Mouse (Mus musculus) lung, postnatal 0 days (tissue): ENCODE data around the gene Erich2. TPM values are rescaled to one million over a fixed set of nuclear protein-coding genes. Genes with fewer than 3 reads are reported as not detected.

Experiments
- ATAC-seq: fragments of 200-750 bp; cut with Nextera tagmentation; 2 replicates; pipeline ENCODE4 v1.8.0; 2017; ENCODE audit warnings: moderate library complexity
- DNase-seq: peaks from one replicate; pipeline ENCODE4 v3.0.0-alpha.2; 2016; ENCODE audit warnings: low spot score
- H3K27ac ChIP-seq: fragments of 300-500 bp; sonication (generic); 2 replicates; pipeline ENCODE4 v1.5.1; 2014; ENCODE audit warnings: antibody characterized with exemption, mild to moderate bottlenecking, low read length, mixed read lengths
- H3K27me3 ChIP-seq: fragments of 300-500 bp; sonication (generic); replicated peaks from 2 replicates; pipeline ENCODE4 v1.6.1; 2014; ENCODE audit warnings: low read length, mixed read lengths; ENCODE audit not compliant: insufficient read depth
- H3K36me3 ChIP-seq: fragments of 300-500 bp; sonication (generic); 2 replicates; pipeline ENCODE4 v1.6.1; 2014; ENCODE audit warnings: low read length, mixed read lengths; ENCODE audit not compliant: insufficient read depth
- H3K4me1 ChIP-seq: fragments of 300-500 bp; sonication (generic); 2 replicates; pipeline ENCODE4 v1.6.1; 2014; ENCODE audit warnings: antibody characterized with exemption, low read depth, low read length, mixed read lengths; ENCODE audit not compliant: insufficient read depth
- H3K4me2 ChIP-seq: fragments of 300-500 bp; sonication (generic); replicated peaks from 2 replicates; pipeline ENCODE4 v1.6.1; 2014; ENCODE audit warnings: low read depth, mild to moderate bottlenecking, low read length, moderate library complexity, mixed read lengths
- H3K4me3 ChIP-seq: fragments of 300-500 bp; sonication (generic); 2 replicates; pipeline ENCODE4 v1.5.1; 2014; ENCODE audit warnings: low read depth, low read length
- H3K9ac ChIP-seq: fragments of 300-500 bp; sonication (generic); replicated peaks from 2 replicates; pipeline ENCODE4 v1.6.1; 2014; ENCODE audit warnings: low read depth, mild to moderate bottlenecking
- H3K9me3 ChIP-seq: fragments of 300-500 bp; sonication (generic); 2 replicates; pipeline ENCODE4 v1.6.1; 2016; ENCODE audit warnings: low read length, mixed read lengths
- CTCF ChIP-seq: IDR thresholded peaks from 2 replicates; pipeline ENCODE4 v1.5.1; 2016; ENCODE audit warnings: antibody characterized with exemption, mild to moderate bottlenecking
- EP300 ChIP-seq: IDR thresholded peaks from 2 replicates; pipeline ENCODE4 v1.6.1; 2016; ENCODE audit warnings: antibody characterized with exemption, mild to moderate bottlenecking, control low read depth
- WGBS: fragments of 180-500 bp; shearing (Covaris S2); extraction: QIAGEN DNeasy Blood & Tissue Kit; methylation state at CpG from one replicate; pipeline ENCODE4 v1.1.7; 2014; 5-methylcytosine and 5-hydroxymethylcytosine counted together
- polyA plus RNA-seq: library from polyadenylated mRNA; unstranded; fragments of >200 nt; fragmentation: Nextera tagmentation; extraction: Ambion mirVana; gene quantifications from 2 replicates; pipeline ENCODE4 v1.2.1, GENCODE M21; 2015

Gene Erich2
- 16.4 and 19.1 TPM in 2 replicates for polyA plus RNA-seq

GRCm38 (mm10) chr2:70508496-70508895, at the start of gene Erich2:
Gene Erich2, plus strand, starts transcription at chr2:70508819.
- no peaks in the 10 kb centered on the region for H3K36me3 ChIP-seq
- peak; percentile 42 for DNase-seq
- peak within 1 kb of the TSS; percentile 26; the same call in 1 of the 2 replicates for H3K9ac ChIP-seq
- 0 out of 2 replicates have a peak within 1 kb of the TSS, but pooled peaks have one; percentile 26 for H3K27ac ChIP-seq
- no peaks in the 10 kb centered on the region for H3K9me3 ChIP-seq
- peak within 1 kb of the TSS; percentile 76 for H3K4me2 ChIP-seq
- peaks cover 5% of the 10 kb centered on the region; the same call in 1 of the 2 replicates for H3K4me1 ChIP-seq
- TF ChIP-seq EP300: no peak
- no peak for TF ChIP-seq CTCF
- peak within 1 kb of the TSS; percentile 53 for H3K4me3 ChIP-seq
- WGBS: 16% methylated on average over 10 of the region's 10 CpGs
- no peaks in the 10 kb centered on the region for H3K27me3 ChIP-seq
- no peak for ATAC-seq

GRCm38 (mm10) chr2:70463606-70464005, 45.0 kb upstream of the Erich2 start:
- DNase-seq (no peak), ATAC-seq (no peak)
- Histone ChIP-seq H3K4me2 (no peak overlapping the region), H3K9ac (no peak overlapping the region), H3K27me3 (no peaks in the 10 kb centered on the region), H3K9me3 (no peaks in the 10 kb centered on the region), H3K27ac (no peak overlapping the region), H3K36me3 (no peaks in the 10 kb centered on the region), H3K4me1 (no peaks in the 10 kb centered on the region), H3K4me3 (no peak overlapping the region)
- WGBS: 72% methylated on average over 1 of the region's 1 CpGs
- no peak for TF ChIP-seq CTCF
- TF ChIP-seq EP300: no peak

- H3K9ac ChIP-seq: no peak overlapping the region
- 39% methylated on average over 5 of the region's 5 CpGs for WGBS
- no peak overlapping the region for H3K4me2 ChIP-seq
- H3K9me3 ChIP-seq: no peaks in the 10 kb centered on the region
- peaks cover 13% of the 10 kb centered on the region for H3K27me3 ChIP-seq
- 0 out of 2 replicates have a peak, but pooled peaks cover 2% of the 10 kb centered on the region for H3K4me1 ChIP-seq
- no peak for DNase-seq
- H3K4me3 ChIP-seq: no peak overlapping the region
- TF ChIP-seq EP300 (no peak), CTCF (no peak)
- no peak for ATAC-seq
- H3K36me3 ChIP-seq: no peaks in the 10 kb centered on the region
- no peak overlapping the region for H3K27ac ChIP-seq
These were observed 37.5 kb upstream of the Erich2 start for GRCm38 (mm10) chr2:70471136-70471535.

GRCm38 (mm10) chr2:70471861-70472620, 36.6 kb upstream of the Erich2 start:
- Histone ChIP-seq H3K27me3 (peaks cover 17% of the 10 kb centered on the region), H3K9me3 (no peaks in the 10 kb centered on the region), H3K36me3 (no peaks in the 10 kb centered on the region), H3K4me3 (peak overlapping the region; percentile 36), H3K9ac (no peak overlapping the region), H3K27ac (no peak overlapping the region), H3K4me2 (peak overlapping the region; percentile 70), H3K4me1 (0 out of 2 replicates have a peak, but pooled peaks cover 5% of the 10 kb centered on the region)
- TF ChIP-seq CTCF (no peak), EP300 (no peak)
- 1% methylated on average over 44 of the region's 48 CpGs for WGBS
- DNase-seq (peak; percentile 42), ATAC-seq (no peak)

DNA sequence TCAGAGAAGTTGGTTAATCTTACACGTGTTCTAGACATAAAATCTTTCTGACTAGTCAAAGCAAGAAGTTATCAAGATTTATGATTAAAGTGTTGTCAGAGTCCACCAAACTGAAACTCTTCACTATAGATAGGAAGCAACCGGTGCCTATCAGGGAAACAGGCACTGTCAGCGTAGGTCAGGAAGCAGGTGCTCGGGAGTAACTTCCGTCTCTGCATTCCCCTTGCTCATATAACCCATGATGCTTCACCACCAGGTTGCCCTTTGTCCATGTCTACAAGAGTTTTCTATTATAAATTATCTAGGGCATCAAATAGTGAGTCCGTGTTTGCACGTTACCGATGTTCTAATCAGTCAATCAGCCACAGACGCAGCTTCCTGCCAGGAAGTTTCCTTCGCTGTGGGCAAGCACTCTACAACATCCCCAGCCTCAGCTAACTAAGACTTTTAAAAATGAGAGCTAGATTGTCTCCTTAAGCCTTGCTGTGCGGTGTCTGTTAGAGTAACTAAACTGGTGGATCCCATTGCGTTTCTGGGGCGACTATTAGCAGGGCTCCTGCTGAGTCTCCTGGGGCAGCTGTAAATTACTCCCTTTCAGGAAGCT, 10.8 kb upstream of the Erich2 start:
- no peak overlapping the region for H3K4me2 ChIP-seq
- no peak overlapping the region for H3K27ac ChIP-seq
- H3K9me3 ChIP-seq: no peaks in the 10 kb centered on the region
- ATAC-seq (no peak), DNase-seq (no peak)
- 42% methylated on average over 13 of the region's 13 CpGs for WGBS
- H3K36me3 ChIP-seq: no peaks in the 10 kb centered on the region
- no peak for TF ChIP-seq CTCF
- H3K9ac ChIP-seq: no peak overlapping the region
- no peaks in the 10 kb centered on the region for H3K27me3 ChIP-seq
- H3K4me3 ChIP-seq: no peak overlapping the region
- no peaks in the 10 kb centered on the region for H3K4me1 ChIP-seq

DNA sequence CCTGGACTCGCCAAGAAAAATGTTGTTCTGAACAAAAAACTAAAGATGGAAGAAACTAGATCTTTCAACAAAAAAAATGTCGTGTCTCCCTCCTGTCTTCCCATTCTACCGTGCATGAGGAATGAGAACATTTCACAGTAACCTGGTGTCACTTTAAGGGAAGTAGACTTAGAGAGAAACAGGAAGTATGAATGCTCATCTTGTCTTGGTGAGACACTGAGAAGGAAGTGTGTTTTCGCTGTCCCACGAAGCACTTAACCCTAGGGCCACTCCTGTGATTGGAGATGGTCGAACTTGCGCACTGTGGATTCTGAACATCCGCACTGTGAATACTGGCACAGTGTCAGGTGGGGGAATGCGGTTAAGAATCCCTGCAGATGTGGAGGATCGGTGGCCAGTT, 5.2 kb upstream of the Erich2 start:
- no peak for ATAC-seq
- TF ChIP-seq CTCF (no peak), EP300 (no peak)
- peaks cover 5% of the 10 kb centered on the region; the same call in 1 of the 2 replicates for H3K4me1 ChIP-seq

More for the DNA sequence above, 5.2 kb upstream of the Erich2 start:
- no peak for DNase-seq
- Histone ChIP-seq H3K9me3 (no peaks in the 10 kb centered on the region), H3K9ac (no peak overlapping the region), H3K27me3 (no peaks in the 10 kb centered on the region), H3K36me3 (no peaks in the 10 kb centered on the region), H3K4me3 (no peak overlapping the region), H3K27ac (no peak overlapping the region), H3K4me2 (no peak overlapping the region)
- 70% methylated on average over 10 of the region's 10 CpGs for WGBS
